In genomic region chr10:59638576-59638975, GRCm38 (mm10) we compare ENCODE assay signal across 23 mouse cellular contexts. TPM values are rescaled to one million over a fixed set of nuclear protein-coding genes. Genes with fewer than 3 reads are reported as not detected.
DNase-seq lines count a peak whose midpoint lies in the region; ATAC-seq lines count a peak whose summit lies in the region.
"Had no signal": no experiment of that assay in that cellular context is flagged by ENCODE, and none has a peak within 500 bp of the region (broad histone marks: within the 10 kb centered on the region; RNA-seq: fewer than 3 reads in every experiment).

No protein-coding gene starts in this region.

- ATAC-seq in limb, embryonic 15.5 days (ENCODE audit: insufficient number of reproducible peaks, low FRiP score, low TSS enrichment, low read depth), result no peak

- no peak overlapping the region for H3K4me3 ChIP-seq in limb, embryonic 15.5 days
- H3K4me3 ChIP-seq: forebrain, embryonic 10.5 days; megakaryocyte, embryonic 14.5 days had no signal

- no peaks in the 10 kb centered on the region for H3K27me3 ChIP-seq in limb, embryonic 15.5 days

- no peak overlapping the region for H3K4me2 ChIP-seq in limb, embryonic 15.5 days

- no peaks in the 10 kb centered on the region for H3K36me3 ChIP-seq in limb, embryonic 15.5 days
- H3K36me3 ChIP-seq: forebrain, embryonic 10.5 days had no signal

- WGBS in limb, embryonic 15.5 days, result 61% methylated on average over 6 of the region's 6 CpGs

- H3K27ac ChIP-seq in limb, embryonic 15.5 days, result peak overlapping the region; percentile 75; the same call in 1 of the 2 replicates
- H3K27ac ChIP-seq: forebrain, embryonic 10.5 days had no signal

- H3K9me3 ChIP-seq in limb, embryonic 15.5 days, result no peaks in the 10 kb centered on the region
- H3K9me3 ChIP-seq: forebrain, embryonic 10.5 days had no signal

- no peak overlapping the region for H3K9ac ChIP-seq in limb, embryonic 15.5 days

- intact Hi-C loops in heart, postnatal 25 days (cut with DNase I), result no loop called here

- DNase-seq in heart, adult 8-10 months (ENCODE audit: low spot score), result peak; percentile 41
- no peak for DNase-seq in heart, postnatal 25 days (ENCODE audit: low spot score)
- peak; percentile 83 for DNase-seq in NIH3T3 (ENCODE audit: low read depth)
- DNase-seq in heart, adult 9 months (ENCODE audit: low spot score in 2 of 2), result peak; percentile 39 to 51
- no peak for DNase-seq in T-cell, adult 2 months (ENCODE audit: low spot score)
- no peak for DNase-seq in natural killer cell, adult 2 months (ENCODE audit: low spot score in 2 of 2)
- no peak for DNase-seq in kidney, postnatal 25 days
- DNase-seq: adrenal gland, adult 2 months; cerebellum, adult 18-20 months; lung, adult 2 months; right cerebral cortex, adult 18-20 months; thymus, adult 2 months had no signal

- peaks cover 10% of the 10 kb centered on the region; the same call in 1 of the 2 replicates for H3K4me1 ChIP-seq in limb, embryonic 15.5 days

RNA-seq across cellular contexts. Expression of gene Mcu, which starts 22.1 kb away (rescaled TPM):
- total RNA-seq in heart, adult 8-10 months (2022), result 10 to 100 TPM; 19.4 to 25.7 (median 23.9) TPM
- 10 to 100 TPM; 21.3 to 22.6 TPM for total RNA-seq in heart, postnatal 25 days (2021)
- polyA plus RNA-seq in limb, embryonic 15.5 days (2015; fragmentation: Nextera tagmentation; extraction: Ambion mirVana), result 53.4 and 57.1 TPM in 2 replicates

RNA-seq across cellular contexts. Expression of gene Gm10322, which starts 22.7 kb away (rescaled TPM):
- not detected for total RNA-seq in heart, adult 8-10 months (2022)
- not detected for total RNA-seq in heart, postnatal 25 days (2021)
- polyA plus RNA-seq in limb, embryonic 15.5 days (2015; fragmentation: Nextera tagmentation; extraction: Ambion mirVana), result not detected in 2 replicates
- total RNA-seq: adrenal gland, adult 2 months; hematopoietic stem cell, adult 5-6 weeks; layer of hippocampus, postnatal 10 days; left cerebral cortex, postnatal 36 days; neutrophil, adult 5-6 weeks had no signal
- polyA plus RNA-seq: adrenal gland, adult 2 months; brain, embryonic 14.5 days; forebrain, embryonic 10.5 days; intestine, embryonic 14.5 days; kidney, embryonic 16.5 days; lung, adult 2 months; spleen, adult 2 months had no signal

Comparison
In these comparisons a context has a peak if more than half of its experiments do, and no peak if none do; other contexts are left out.
1. DNase-seq: peak in heart, adult 8-10 months (single experiment), NIH3T3 (single experiment) and heart, adult 9 months (2 of 2); none in heart, postnatal 25 days (single experiment), T-cell, adult 2 months (single experiment), natural killer cell, adult 2 months (0 of 2) and kidney, postnatal 25 days (0 of 2).